Mouse (Mus musculus) limb, embryonic 14.5 days (tissue): ENCODE measurements around the gene Tmem30c. TPM values are rescaled to one million over a fixed set of nuclear protein-coding genes. Genes with fewer than 3 reads are reported as not detected.
A peak's percentile ranks its signal among the peaks of the same experiment; 100 is the strongest.

ENCODE experiments used
- ATAC-seq: fragments of 200-750 bp; cut with Nextera tagmentation; 2 replicates; pipeline ENCODE4 v1.8.0; 2017; ENCODE audit warnings: low read depth, moderate number of reproducible peaks, moderate TSS enrichment; ENCODE audit not compliant: low FRiP score
- DNase-seq: peaks from one replicate; pipeline ENCODE4 v3.0.0-alpha.2; 2015; ENCODE audit warnings: low spot score
- H3K27ac ChIP-seq: fragments of 300-500 bp; sonication (generic); replicated peaks from 2 replicates; pipeline ENCODE4 v1.5.1; 2014; ENCODE audit warnings: low read depth, mild to moderate bottlenecking, low read length, moderate library complexity, mixed read lengths
- H3K27me3 ChIP-seq: fragments of 300-500 bp; sonication (generic); 2 replicates; pipeline ENCODE4 v1.6.1; 2014; ENCODE audit warnings: low read length, mixed read lengths; ENCODE audit not compliant: control insufficient read depth, insufficient read depth
- H3K36me3 ChIP-seq: fragments of 300-500 bp; sonication (generic); 2 replicates; pipeline ENCODE4 v1.6.1; 2014; ENCODE audit warnings: mild to moderate bottlenecking, low read length, moderate library complexity, mixed read lengths; ENCODE audit not compliant: control insufficient read depth, insufficient read depth
- H3K4me1 ChIP-seq: fragments of 300-500 bp; sonication (generic); 2 replicates; pipeline ENCODE4 v1.6.1; 2014; ENCODE audit warnings: antibody characterized with exemption, low read length, mixed read lengths; ENCODE audit not compliant: control insufficient read depth, insufficient read depth
- H3K4me2 ChIP-seq: fragments of 300-500 bp; sonication (generic); replicated peaks from 2 replicates; pipeline ENCODE4 v1.6.1; 2014; ENCODE audit warnings: low read depth, mild to moderate bottlenecking, low read length, moderate library complexity; ENCODE audit not compliant: severe bottlenecking
- H3K4me3 ChIP-seq: fragments of 300-500 bp; sonication (generic); replicated peaks from 2 replicates; pipeline ENCODE4 v1.5.1; 2014; ENCODE audit warnings: low read length
- H3K9ac ChIP-seq: fragments of 300-500 bp; sonication (generic); 2 replicates; pipeline ENCODE4 v1.6.1; 2014; ENCODE audit warnings: mild to moderate bottlenecking, low read depth, low read length, moderate library complexity; ENCODE audit not compliant: severe bottlenecking
- H3K9me3 ChIP-seq: fragments of 300-500 bp; sonication (generic); 2 replicates; pipeline ENCODE4 v1.6.1; 2016; ENCODE audit warnings: low read length; ENCODE audit not compliant: control insufficient read depth
- POLR2A ChIP-seq: fragments of 200-500 bp; IDR thresholded peaks from 2 replicates; pipeline ENCODE4 v1.8.0; 2012; ENCODE audit warnings: inconsistent platforms, mild to moderate bottlenecking, moderate library complexity, borderline replicate concordance; ENCODE audit not compliant: insufficient read depth, insufficient read length; ENCODE audit errors: extremely low read depth
- WGBS: fragments of 180-500 bp; shearing (Covaris S2); extraction: QIAGEN DNeasy Blood & Tissue Kit; methylation state at CpG from one replicate; pipeline ENCODE4 v1.1.7; 2014; 5-methylcytosine and 5-hydroxymethylcytosine counted together
- polyA plus RNA-seq, 2 experiments: library from polyadenylated mRNA; depleted of rRNA in 1 of 2; stranded (reverse) in 1 of 2; unstranded in 1 of 2; fragments of >200 nt; fragmentation: Nextera tagmentation in 1 of 2; extraction: Ambion mirVana in 1 of 2; gene quantifications; 2 replicates each; pipeline versions ENCODE4 v1.2.1 to v1.2.3; 2012 to 2014

Tmem30c gene
- polyA plus RNA-seq, 2 experiments = 0.35 TPM; not detected in 1

DNA sequence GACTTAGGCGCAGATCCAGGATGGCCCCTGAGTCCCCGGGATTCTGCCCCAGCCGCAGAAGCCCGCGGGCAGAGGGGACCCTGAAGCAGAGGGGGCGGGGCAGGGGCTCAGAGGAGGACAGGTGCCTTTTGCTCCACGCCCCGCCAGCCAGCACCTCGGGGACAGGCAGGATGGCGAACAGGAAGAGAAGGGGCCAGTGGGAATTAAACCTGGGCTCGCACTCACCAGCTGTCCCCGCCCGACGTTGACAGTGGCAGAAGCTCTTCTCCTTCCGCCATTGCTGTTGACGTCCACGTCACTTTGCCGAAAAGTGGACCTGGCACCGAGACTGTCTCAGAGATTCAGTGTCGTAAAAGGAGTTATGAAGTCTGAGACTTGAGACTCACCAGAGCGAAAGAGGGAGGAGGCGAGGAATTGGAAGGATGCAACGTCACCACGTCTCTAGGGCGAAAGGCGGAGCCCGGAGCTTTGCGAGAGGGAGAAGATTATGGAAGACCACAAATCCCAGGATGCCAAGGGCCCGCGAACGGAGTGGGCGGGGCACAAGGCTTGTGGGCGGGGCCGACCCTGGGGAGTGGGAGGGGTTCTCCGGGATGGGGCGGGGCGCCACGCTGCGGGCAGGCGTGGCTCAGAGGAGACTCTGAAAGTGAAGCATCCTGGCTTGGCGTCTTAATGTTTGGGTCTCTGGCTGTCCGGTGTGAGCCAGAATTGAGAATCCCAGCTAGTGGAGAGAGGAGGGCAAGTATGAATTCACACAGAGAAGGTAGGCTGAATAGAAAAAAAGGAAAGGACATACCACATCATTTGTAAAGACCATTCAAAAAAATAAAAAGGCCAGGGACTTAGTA lies 61.4 kb downstream of the Tmem30c start, which contains the start of gene Tbc1d23:
Tbc1d23 (minus strand) TSS at position 416 of the 848 bp plus-strand sequence.
- no peak; the same call in 1 of the 2 replicates for TF ChIP-seq POLR2A
- peak within 1 kb of the TSS; percentile 65 for H3K27ac ChIP-seq
- under 1% methylated on average over 41 of the region's 42 CpGs for WGBS

DNA sequence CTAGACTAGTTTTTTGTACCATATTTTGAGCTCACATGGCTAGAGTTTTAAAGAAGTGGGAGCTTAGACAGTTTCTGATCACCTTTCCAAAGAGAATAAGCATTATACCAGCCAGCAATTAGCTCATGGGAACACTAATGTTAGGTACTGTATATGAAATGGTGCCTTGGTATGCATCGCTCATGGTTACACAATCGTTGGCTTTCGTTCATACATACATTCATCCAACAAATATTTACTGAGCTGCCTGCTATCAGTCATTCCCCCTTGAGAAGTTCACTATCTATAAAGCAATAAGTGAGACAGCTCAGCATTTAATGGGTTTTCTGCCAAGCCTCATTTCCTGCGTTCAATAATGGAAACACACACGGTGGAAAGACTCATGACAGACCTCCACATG lies 66.2 kb downstream of the Tmem30c start:
- no peaks in the 10 kb centered on the region for H3K9me3 ChIP-seq
- no peaks in the 10 kb centered on the region for H3K27me3 ChIP-seq
- TF ChIP-seq POLR2A = no peak
- DNase-seq = no peak
- no peak for ATAC-seq
- peaks cover 9% of the 10 kb centered on the region for H3K4me1 ChIP-seq
- H3K36me3 ChIP-seq = peaks cover 3% of the 10 kb centered on the region; the same call in 1 of the 2 replicates
- 84% methylated on average over 5 of the region's 5 CpGs for WGBS
- H3K27ac ChIP-seq = no peak overlapping the region
- no peak overlapping the region for H3K9ac ChIP-seq
- no peak overlapping the region for H3K4me2 ChIP-seq
- H3K4me3 ChIP-seq = no peak overlapping the region

More for the DNA sequence above, 61.4 kb downstream of the Tmem30c start, which contains the start of gene Tbc1d23:
- Histone ChIP-seq H3K9me3 (no peaks in the 10 kb centered on the region), H3K4me1 (peaks cover 12% of the 10 kb centered on the region), H3K4me3 (peak within 1 kb of the TSS; percentile 87), H3K4me2 (peak within 1 kb of the TSS; percentile 59), H3K27me3 (no peaks in the 10 kb centered on the region), H3K9ac (peak within 1 kb of the TSS; percentile 74), H3K36me3 (no peaks in the 10 kb centered on the region)
- peak; percentile 99 for ATAC-seq
- DNase-seq = peak; percentile 98

GRCm38 (mm10) chr16:57220361-57220760 lies 72.3 kb downstream of the Tmem30c start:
- ATAC-seq = no peak
- H3K36me3 ChIP-seq = peaks cover 23% of the 10 kb centered on the region
- no peak overlapping the region for H3K4me3 ChIP-seq
- H3K9me3 ChIP-seq = no peaks in the 10 kb centered on the region
- 95% methylated on average over 6 of the region's 6 CpGs for WGBS
- no peak for DNase-seq
- no peak overlapping the region for H3K27ac ChIP-seq
- H3K4me2 ChIP-seq = no peak overlapping the region
- no peaks in the 10 kb centered on the region for H3K4me1 ChIP-seq
- TF ChIP-seq POLR2A = no peak
- no peaks in the 10 kb centered on the region for H3K27me3 ChIP-seq
- no peak overlapping the region for H3K9ac ChIP-seq

Other genes starting within 250 kb of the Tmem30c start
- gene Tmem45a2, start 221.5 kb downstream of the Tmem30c start, polyA plus RNA-seq (2012; rRNA removed) = not detected in 2 replicates
- gene Tmem45a2, start 221.5 kb downstream of the Tmem30c start, polyA plus RNA-seq (2014; fragmentation: Nextera tagmentation; extraction: Ambion mirVana) = 0.10 TPM in 1 of 2 replicates, not detected in the other
- 26.3 and 31.1 TPM in 2 replicates for gene Tomm70a, start 171.2 kb downstream of the Tmem30c start, polyA plus RNA-seq (2012; rRNA removed)
- gene Tomm70a, start 171.2 kb downstream of the Tmem30c start, polyA plus RNA-seq (2014; fragmentation: Nextera tagmentation; extraction: Ambion mirVana) = 47.6 and 50.5 TPM in 2 replicates
- gene Nit2, start 125.5 kb downstream of the Tmem30c start, polyA plus RNA-seq (2012; rRNA removed) = 46.4 and 54.7 TPM in 2 replicates
- gene Nit2, start 125.5 kb downstream of the Tmem30c start, polyA plus RNA-seq (2014; fragmentation: Nextera tagmentation; extraction: Ambion mirVana) = 83.0 and 91.5 TPM in 2 replicates
- gene Tbc1d23, start 61.4 kb downstream of the Tmem30c start, polyA plus RNA-seq (2012; rRNA removed) = 46.6 and 51.5 TPM in 2 replicates
- 38.9 and 44.0 TPM in 2 replicates for gene Tbc1d23, start 61.4 kb downstream of the Tmem30c start, polyA plus RNA-seq (2014; fragmentation: Nextera tagmentation; extraction: Ambion mirVana)
- gene Filip1l, start 60.2 kb upstream of the Tmem30c start, polyA plus RNA-seq (2012; rRNA removed) = 21.4 and 30.3 TPM in 2 replicates
- gene Filip1l, start 60.2 kb upstream of the Tmem30c start, polyA plus RNA-seq (2014; fragmentation: Nextera tagmentation; extraction: Ambion mirVana) = 43.9 and 50.6 TPM in 2 replicates